8 mouse cellular contexts compared by ENCODE assay signal in genomic region chr10:85220918-85221770, GRCm38 (mm10). TPM values are rescaled to one million over a fixed set of nuclear protein-coding genes. Genes with fewer than 3 reads are reported as not detected.
A peak's percentile ranks its signal among the peaks of the same experiment; 100 is the strongest.
DNase-seq lines count a peak whose midpoint lies in the region; ATAC-seq lines count a peak whose summit lies in the region.

No protein-coding gene starts in this region.

- intact Hi-C loops in heart, postnatal 36 days (cut with DNase I): loop anchor here (1.0 to 10.0 kb wide), 5 partner anchors 66 to 430 kb away; partner anchors contain the start of gene Btbd11

- WGBS in forebrain, embryonic 15.5 days: 25% methylated on average over 22 of the region's 22 CpGs
- 26% methylated on average over 22 of the region's 22 CpGs for WGBS in lung, embryonic 16.5 days

- peaks cover 4% of the 10 kb centered on the region; the same call in 1 of the 2 replicates for H3K27me3 ChIP-seq in forebrain, embryonic 15.5 days
- H3K27me3 ChIP-seq in lung, embryonic 16.5 days (ENCODE audit: control insufficient read depth, insufficient read depth, low read depth, low read length): peaks cover 2% of the 10 kb centered on the region; the same call in 1 of the 2 replicates

- peak; percentile 86 for DNase-seq in ES-CJ7 (ENCODE audit: low read depth, low spot score)
- peak; percentile 51 for DNase-seq in c-Kit-positive CD71-positive TER-119-positive erythroid progenitor cells, embryonic 14.5 days (ENCODE audit: low spot score)
- DNase-seq in heart, postnatal 36 days: peak; percentile 83 to 86
- peak; percentile 71 to 92 for DNase-seq in layer of hippocampus, adult 8-10 months (ENCODE audit: low spot score in 2 of 2)
- DNase-seq in ovary, postnatal 14 days (ENCODE audit: low spot score): peak; percentile 89
- DNase-seq in thymus, postnatal 10 days (ENCODE audit: low spot score in 2 of 2): peak; percentile 66 to 95

- H3K36me3 ChIP-seq in forebrain, embryonic 15.5 days: no peaks in the 10 kb centered on the region
- H3K36me3 ChIP-seq in lung, embryonic 16.5 days (ENCODE audit: control insufficient read depth, insufficient read depth, low read length): no peaks in the 10 kb centered on the region

- H3K4me1 ChIP-seq in forebrain, embryonic 15.5 days: peaks cover 10% of the 10 kb centered on the region
- peaks cover 3% of the 10 kb centered on the region; the same call in 1 of the 2 replicates for H3K4me1 ChIP-seq in lung, embryonic 16.5 days (replicated peaks; ENCODE audit: control insufficient read depth, insufficient read depth, low read length)

- 0 out of 2 replicates have a peak overlapping the region, but pooled peaks have one; percentile 11 for H3K9ac ChIP-seq in forebrain, embryonic 15.5 days (replicated peaks)
- H3K9ac ChIP-seq in lung, embryonic 16.5 days (ENCODE audit: low read length): no peak overlapping the region

- peak overlapping the region; percentile 9 for H3K4me3 ChIP-seq in forebrain, embryonic 15.5 days
- H3K4me3 ChIP-seq in lung, embryonic 16.5 days (ENCODE audit: low read length): no peak overlapping the region

- H3K4me2 ChIP-seq in forebrain, embryonic 15.5 days (replicated peaks): peak overlapping the region; percentile 35
- H3K4me2 ChIP-seq in lung, embryonic 16.5 days (ENCODE audit: low read depth, low read length): peak overlapping the region; percentile 9; the same call in 1 of the 2 replicates

- H3K9me3 ChIP-seq in forebrain, embryonic 15.5 days: no peaks in the 10 kb centered on the region
- no peaks in the 10 kb centered on the region for H3K9me3 ChIP-seq in lung, embryonic 16.5 days (ENCODE audit: control insufficient read depth, low read length)

- peak overlapping the region; percentile 56 for H3K27ac ChIP-seq in forebrain, embryonic 15.5 days (replicated peaks)
- no peak overlapping the region for H3K27ac ChIP-seq in lung, embryonic 16.5 days (ENCODE audit: low read length)

- peak; percentile 87 for ATAC-seq in forebrain, embryonic 15.5 days (replicated peaks)
- ATAC-seq in lung, embryonic 16.5 days (ENCODE audit: low read depth): 0 out of 2 replicates have a peak, but pooled peaks have one; percentile 51

RNA-seq across cellular contexts. Expression of gene Cry1, which starts 36.3 kb away (rescaled TPM):
- 30.7 and 35.3 TPM in 2 replicates for polyA plus RNA-seq in forebrain, embryonic 15.5 days (2015; fragmentation: Nextera tagmentation; extraction: Ambion mirVana)
- 10 to 100 TPM in 1 of 2 experiments, 1 to 10 TPM in 1; 9.0 to 11.3 TPM for total RNA-seq in heart, postnatal 36 days (2021)
- total RNA-seq in layer of hippocampus, adult 8-10 months (2022): 10 to 100 TPM; 13.9 to 14.9 (median 14.4) TPM
- 26.5 and 28.2 TPM in 2 replicates for polyA plus RNA-seq in lung, embryonic 16.5 days (2015; fragmentation: Nextera tagmentation; extraction: Ambion mirVana)
